Comparison of ENCODE assay signal across 13 mouse cellular contexts in genomic region chr1:90797276-90797891, GRCm38 (mm10). TPM values are rescaled to one million over a fixed set of nuclear protein-coding genes. Genes with fewer than 3 reads are reported as not detected.
DNase-seq lines count a peak whose midpoint lies in the region; ATAC-seq lines count a peak whose summit lies in the region.
"Had no signal": no experiment of that assay in that cellular context is flagged by ENCODE, and none has a peak within 500 bp of the region (broad histone marks: within the 10 kb centered on the region; RNA-seq: fewer than 3 reads in every experiment).

No protein-coding gene starts in this region.

- DNase-seq in heart, adult 11 months, result peak; percentile 97
- no peak for DNase-seq in heart, embryonic 10.5 days (ENCODE audit: low spot score)
- DNase-seq in retina, postnatal 1 day, result peak; percentile 73
- no peak for DNase-seq in retina, embryonic 14.5 days (ENCODE audit: low spot score)
- peak; percentile 60 for DNase-seq in gastrocnemius, postnatal 14 days
- DNase-seq in ovary, postnatal 36 days (ENCODE audit: low spot score), result peak; percentile 67
- DNase-seq in midbrain, embryonic 10.5 days (ENCODE audit: low spot score), result no peak
- DNase-seq: thymus, adult 2 months had no signal

- 70% methylated on average over 6 of the region's 6 CpGs for WGBS in heart, embryonic 10.5 days
- WGBS in forebrain, embryonic 16.5 days, result 63% methylated on average over 6 of the region's 6 CpGs
- 91% methylated on average over 6 of the region's 6 CpGs for WGBS in midbrain, embryonic 10.5 days

- H3K4me3 ChIP-seq in heart, embryonic 10.5 days, result no peak overlapping the region
- H3K4me3 ChIP-seq in forebrain, embryonic 16.5 days (replicated peaks; ENCODE audit: low read length), result no peak overlapping the region
- H3K4me3 ChIP-seq in midbrain, embryonic 10.5 days, result no peak overlapping the region
- H3K4me3 ChIP-seq: liver, embryonic 15.5 days; midbrain, embryonic 15.5 days had no signal

- H3K9me3 ChIP-seq in heart, embryonic 10.5 days, result no peaks in the 10 kb centered on the region
- no peaks in the 10 kb centered on the region for H3K9me3 ChIP-seq in forebrain, embryonic 16.5 days (ENCODE audit: control insufficient read depth, low read length)
- H3K9me3 ChIP-seq in midbrain, embryonic 10.5 days (replicated peaks), result no peaks in the 10 kb centered on the region
- H3K9me3 ChIP-seq: liver, embryonic 15.5 days; midbrain, embryonic 15.5 days had no signal

- no peaks in the 10 kb centered on the region for H3K36me3 ChIP-seq in heart, embryonic 10.5 days
- no peaks in the 10 kb centered on the region for H3K36me3 ChIP-seq in forebrain, embryonic 16.5 days (ENCODE audit: control insufficient read depth, insufficient read depth)
- H3K36me3 ChIP-seq in midbrain, embryonic 10.5 days, result no peaks in the 10 kb centered on the region
- H3K36me3 ChIP-seq: liver, embryonic 15.5 days; midbrain, embryonic 15.5 days had no signal

- no peaks in the 10 kb centered on the region for H3K27me3 ChIP-seq in heart, embryonic 10.5 days (ENCODE audit: insufficient read depth, poor library complexity, severe bottlenecking)
- H3K27me3 ChIP-seq in forebrain, embryonic 16.5 days (replicated peaks; ENCODE audit: control insufficient read depth, insufficient read depth, low read length), result no peaks in the 10 kb centered on the region
- H3K27me3 ChIP-seq in midbrain, embryonic 10.5 days (ENCODE audit: low read depth, poor library complexity, severe bottlenecking), result no peaks in the 10 kb centered on the region
- H3K27me3 ChIP-seq: liver, embryonic 15.5 days; midbrain, embryonic 15.5 days had no signal

- H3K4me2 ChIP-seq in forebrain, embryonic 16.5 days (ENCODE audit: low read length), result no peak overlapping the region
- H3K4me2 ChIP-seq: liver, embryonic 15.5 days; midbrain, embryonic 15.5 days had no signal

- 0 out of 2 replicates have a peak, but pooled peaks cover 13% of the 10 kb centered on the region for H3K4me1 ChIP-seq in heart, embryonic 10.5 days
- H3K4me1 ChIP-seq in forebrain, embryonic 16.5 days (replicated peaks; ENCODE audit: control insufficient read depth, insufficient read depth, low read length), result no peaks in the 10 kb centered on the region
- no peaks in the 10 kb centered on the region for H3K4me1 ChIP-seq in midbrain, embryonic 10.5 days
- H3K4me1 ChIP-seq: liver, embryonic 15.5 days; midbrain, embryonic 15.5 days had no signal

- no peak overlapping the region for H3K27ac ChIP-seq in heart, embryonic 10.5 days
- H3K27ac ChIP-seq in forebrain, embryonic 16.5 days (ENCODE audit: low read length), result no peak overlapping the region
- H3K27ac ChIP-seq in midbrain, embryonic 10.5 days (replicated peaks), result no peak overlapping the region
- H3K27ac ChIP-seq: liver, embryonic 15.5 days; midbrain, embryonic 15.5 days had no signal

- H3K9ac ChIP-seq in forebrain, embryonic 16.5 days (replicated peaks; ENCODE audit: low read depth, low read length), result no peak overlapping the region
- H3K9ac ChIP-seq: liver, embryonic 15.5 days; midbrain, embryonic 15.5 days had no signal

- no peak for ATAC-seq in forebrain, embryonic 16.5 days
- ATAC-seq: hindbrain, embryonic 16.5 days; midbrain, embryonic 15.5 days had no signal

- intact Hi-C loops in gastrocnemius, postnatal 14 days (cut with DNase I; ENCODE audit: low total_unique reads), result no loop called here

RNA-seq across cellular contexts. Expression of gene Col6a3, which starts 46.4 kb away (rescaled TPM):
- polyA plus RNA-seq in heart, embryonic 10.5 days (2016; fragmentation: Nextera tagmentation; extraction: Ambion mirVana), result 1.6 and 4.6 TPM in 2 replicates
- total RNA-seq in gastrocnemius, postnatal 14 days (2021), result 100 to 1,000 TPM; 217 to 262 TPM
- polyA plus RNA-seq in forebrain, embryonic 16.5 days (2015; fragmentation: Nextera tagmentation; extraction: Ambion mirVana), result 5.0 and 10.5 TPM in 2 replicates
- 3.0 and 5.4 TPM in 2 replicates for polyA plus RNA-seq in midbrain, embryonic 10.5 days (2016; fragmentation: Nextera tagmentation; extraction: Ambion mirVana)
- total RNA-seq: common myeloid progenitor, adult 5-6 weeks had no signal

Comparison
In these comparisons a context has a peak if more than half of its experiments do, and no peak if none do; other contexts are left out.
1. DNase-seq: peak in heart, adult 11 months (single experiment), retina, postnatal 1 day (single experiment), gastrocnemius, postnatal 14 days (single experiment) and ovary, postnatal 36 days (single experiment); none in heart, embryonic 10.5 days (single experiment), retina, embryonic 14.5 days (single experiment) and midbrain, embryonic 10.5 days (single experiment).